Mouse (Mus musculus): ENCODE data around the gene Cd6.

Gene Cd6

GRCm38 (mm10) chr19:10759983-10760831 lies 69.7 kb downstream of the Cd6 start:
- peak; percentile 69 for DNase-seq

- DNase-seq = no peak
Measured at GRCm38 (mm10) chr19:10759525-10759924, 70.3 kb downstream of the Cd6 start.

- no peak for DNase-seq
Measured at GRCm38 (mm10) chr19:10758708-10759107, 71.2 kb downstream of the Cd6 start.

- DNase-seq = no peak
Measured at GRCm38 (mm10) chr19:10757526-10757925, 72.3 kb downstream of the Cd6 start.

- no peak for DNase-seq
Measured at GRCm38 (mm10) chr19:10757125-10757524, 72.7 kb downstream of the Cd6 start.

GRCm38 (mm10) chr19:10752646-10753045 lies 77.2 kb downstream of the Cd6 start:
- DNase-seq = no peak

- DNase-seq = no peak
Measured at GRCm38 (mm10) chr19:10752106-10752505, 77.8 kb downstream of the Cd6 start.

- DNase-seq = peak; percentile 66
Measured at GRCm38 (mm10) chr19:10751607-10752006, 78.3 kb downstream of the Cd6 start.

GRCm38 (mm10) chr19:10750161-10750560 lies 79.7 kb downstream of the Cd6 start:
- DNase-seq = no peak

GRCm38 (mm10) chr19:10749295-10749694 lies 80.6 kb downstream of the Cd6 start:
- no peak for DNase-seq

GRCm38 (mm10) chr19:10748401-10749102 lies 81.3 kb downstream of the Cd6 start:
- no peak for DNase-seq

- no peak for DNase-seq
Measured at GRCm38 (mm10) chr19:10747718-10748117, 82.1 kb downstream of the Cd6 start.

- DNase-seq = no peak
Measured at GRCm38 (mm10) chr19:10747182-10747581, 82.7 kb downstream of the Cd6 start.

- no peak for DNase-seq
Measured at GRCm38 (mm10) chr19:10742565-10742964, 87.3 kb downstream of the Cd6 start.

GRCm38 (mm10) chr19:10742145-10742544 lies 87.7 kb downstream of the Cd6 start:
- no peak for DNase-seq

GRCm38 (mm10) chr19:10740641-10741440 lies 89.0 kb downstream of the Cd6 start:
- peak; percentile 86 for DNase-seq

GRCm38 (mm10) chr19:10739916-10740315 lies 89.9 kb downstream of the Cd6 start:
- DNase-seq = no peak
